Mouse (Mus musculus) heart, embryonic 14.5 days (tissue): ENCODE measurements around the gene Enah. TPM values are rescaled to one million over a fixed set of nuclear protein-coding genes. Genes with fewer than 3 reads are reported as not detected.
A peak's percentile ranks its signal among the peaks of the same experiment; 100 is the strongest.

Experiments used
- ATAC-seq: fragments of 200-750 bp; cut with Nextera tagmentation; 2 replicates; pipeline ENCODE4 v1.8.0; 2017; ENCODE audit warnings: low read depth, moderate TSS enrichment; ENCODE audit not compliant: insufficient number of reproducible peaks, insufficient read depth, low FRiP score
- H3K27ac ChIP-seq, 2 experiments: fragments of 200-500 bp in 1 of 2; fragments of 300-500 bp in 1 of 2; sonication (generic) in 1 of 2; replicated peaks in 1 of 2; 2 replicates each; pipeline ENCODE4 v1.5.1; 2012 to 2014; ENCODE audit warnings: low read depth in 2 of 2, low read length in 2 of 2, control low read depth in 1 of 2, mild to moderate bottlenecking in 1 of 2, mixed read lengths in 1 of 2; ENCODE audit not compliant: control insufficient read depth in 1 of 2, insufficient read depth in 1 of 2
- H3K27me3 ChIP-seq: fragments of 300-500 bp; sonication (generic); 2 replicates; pipeline ENCODE4 v1.6.1; 2014; ENCODE audit warnings: mild to moderate bottlenecking, low read length, control low read depth; ENCODE audit not compliant: control insufficient read depth, insufficient read depth
- H3K36me3 ChIP-seq: fragments of 300-500 bp; sonication (generic); 2 replicates; pipeline ENCODE4 v1.6.1; 2014; ENCODE audit warnings: mild to moderate bottlenecking, control low read depth, low read length, mixed read lengths; ENCODE audit not compliant: control insufficient read depth, insufficient read depth
- H3K4me1 ChIP-seq, 2 experiments: fragments of 200-500 bp in 1 of 2; fragments of 300-500 bp in 1 of 2; sonication (generic) in 1 of 2; 2 replicates each; pipeline ENCODE4 v1.6.1; 2012 to 2014; ENCODE audit warnings: low read length in 2 of 2, control low read depth in 1 of 2, mixed read lengths in 1 of 2; ENCODE audit not compliant: control insufficient read depth in 2 of 2, insufficient read depth in 2 of 2
- H3K4me2 ChIP-seq: fragments of 300-500 bp; sonication (generic); 2 replicates; pipeline ENCODE4 v1.6.1; 2014; ENCODE audit warnings: mild to moderate bottlenecking, low read length
- H3K4me3 ChIP-seq, 2 experiments: fragments of 200-500 bp in 1 of 2; fragments of 300-500 bp in 1 of 2; sonication (generic) in 1 of 2; 2 replicates each; pipeline ENCODE4 v1.5.1; 2012 to 2014; ENCODE audit warnings: low read length in 2 of 2, mild to moderate bottlenecking in 2 of 2, control low read depth in 1 of 2, low read depth in 1 of 2, moderate library complexity in 1 of 2; ENCODE audit not compliant: control insufficient read depth in 1 of 2, insufficient read depth in 1 of 2
- H3K9ac ChIP-seq: fragments of 300-500 bp; sonication (generic); 2 replicates; pipeline ENCODE4 v1.6.1; 2014; ENCODE audit warnings: mild to moderate bottlenecking, low read length
- H3K9me3 ChIP-seq: fragments of 300-500 bp; sonication (generic); 2 replicates; pipeline ENCODE4 v1.6.1; 2016; ENCODE audit warnings: low read length, control low read depth; ENCODE audit not compliant: control insufficient read depth
- WGBS: fragments of 180-500 bp; shearing (Covaris S2); extraction: QIAGEN DNeasy Blood & Tissue Kit; methylation state at CpG from one replicate; pipeline ENCODE4 v1.1.7; 2014; 5-methylcytosine and 5-hydroxymethylcytosine counted together
- polyA plus RNA-seq: library from polyadenylated mRNA; unstranded; fragments of >200 nt; fragmentation: Nextera tagmentation; extraction: Ambion mirVana; gene quantifications from 2 replicates; pipeline ENCODE4 v1.2.1, GENCODE M21; 2014

The Enah gene
- polyA plus RNA-seq, 1 experiment from 2014 or later, result 26.1 TPM

GRCm38 (mm10) chr1:181980017-181980719 lies 39.6 kb downstream of the Enah start:
- no peak for ATAC-seq

GRCm38 (mm10) chr1:181975510-181975909 lies 44.3 kb downstream of the Enah start:
- H3K9me3 ChIP-seq, result no peaks in the 10 kb centered on the region
- WGBS, result 23% methylated on average over 3 of the region's 3 CpGs
- H3K36me3 ChIP-seq, result no peaks in the 10 kb centered on the region
- peak overlapping the region; percentile 31; the same call in 1 of the 2 replicates for H3K9ac ChIP-seq
- H3K4me1 ChIP-seq, result peaks cover 16 to 55% of the 10 kb centered on the region in 2 experiments
- ATAC-seq, result peak; percentile 71
- H3K27me3 ChIP-seq, result no peaks in the 10 kb centered on the region
- H3K27ac ChIP-seq, result peak overlapping the region; percentile 86 to 94
- no peak overlapping the region for H3K4me3 ChIP-seq
- H3K4me2 ChIP-seq, result peak overlapping the region; percentile 42

More at GRCm38 (mm10) chr1:181980017-181980719, 39.6 kb downstream of the Enah start:
- H3K9ac ChIP-seq, result no peak overlapping the region
- H3K27ac ChIP-seq, result no peak overlapping the region
- WGBS, result 77% methylated on average over 14 of the region's 14 CpGs
- no peak overlapping the region for H3K4me3 ChIP-seq
- no peak overlapping the region for H3K4me2 ChIP-seq
- no peaks in the 10 kb centered on the region for H3K9me3 ChIP-seq
- H3K4me1 ChIP-seq, result peaks cover 8 to 26% of the 10 kb centered on the region in 2 experiments
- no peaks in the 10 kb centered on the region for H3K27me3 ChIP-seq
- peaks cover 5% of the 10 kb centered on the region; the same call in 1 of the 2 replicates for H3K36me3 ChIP-seq

- no peak for ATAC-seq
- H3K27me3 ChIP-seq, result no peaks in the 10 kb centered on the region
- peaks cover 14 to 55% of the 10 kb centered on the region in 2 experiments for H3K4me1 ChIP-seq
- H3K27ac ChIP-seq, result peak overlapping the region; percentile 86 to 94; a peak in 3 of 4 replicates
- H3K9ac ChIP-seq, result peak overlapping the region; percentile 23; the same call in 1 of the 2 replicates
- H3K9me3 ChIP-seq, result no peaks in the 10 kb centered on the region
- H3K4me2 ChIP-seq, result peak overlapping the region; percentile 42
- H3K4me3 ChIP-seq, result no peak overlapping the region
- no peaks in the 10 kb centered on the region for H3K36me3 ChIP-seq
These were observed 44.9 kb downstream of the Enah start for GRCm38 (mm10) chr1:181974897-181975296.

- no peak for ATAC-seq
- H3K36me3 ChIP-seq, result peaks cover 8% of the 10 kb centered on the region
- no peak overlapping the region for H3K27ac ChIP-seq
- peaks cover 0 to 14% of the 10 kb centered on the region in 2 experiments; a peak in 1 of 4 replicates for H3K4me1 ChIP-seq
- 89% methylated on average over 1 of the region's 1 CpGs for WGBS
- no peak overlapping the region for H3K4me2 ChIP-seq
- H3K4me3 ChIP-seq, result no peak overlapping the region
- H3K27me3 ChIP-seq, result no peaks in the 10 kb centered on the region
- H3K9me3 ChIP-seq, result no peaks in the 10 kb centered on the region
- H3K9ac ChIP-seq, result no peak overlapping the region
These were observed 54.5 kb downstream of the Enah start for GRCm38 (mm10) chr1:181965277-181965676.

- Histone ChIP-seq H3K4me3 (no peak overlapping the region), H3K4me1 (peaks cover 0 to 14% of the 10 kb centered on the region in 2 experiments; a peak in 1 of 4 replicates), H3K27ac (no peak overlapping the region), H3K9ac (no peak overlapping the region), H3K36me3 (peaks cover 13% of the 10 kb centered on the region), H3K27me3 (no peaks in the 10 kb centered on the region), H3K9me3 (no peaks in the 10 kb centered on the region), H3K4me2 (no peak overlapping the region)
- no peak for ATAC-seq
- WGBS, result 76% methylated on average over 3 of the region's 3 CpGs
These were observed 56.0 kb downstream of the Enah start for GRCm38 (mm10) chr1:181963827-181964226.

GRCm38 (mm10) chr1:181963351-181963750 lies 56.4 kb downstream of the Enah start:
- Histone ChIP-seq H3K9ac (no peak overlapping the region), H3K4me3 (no peak overlapping the region), H3K27me3 (no peaks in the 10 kb centered on the region), H3K27ac (no peak overlapping the region), H3K4me2 (no peak overlapping the region), H3K4me1 (peaks cover 0 to 14% of the 10 kb centered on the region in 2 experiments; a peak in 1 of 4 replicates), H3K36me3 (peaks cover 13% of the 10 kb centered on the region), H3K9me3 (no peaks in the 10 kb centered on the region)
- WGBS, result 93% methylated on average over 4 of the region's 4 CpGs
- ATAC-seq, result no peak

- Histone ChIP-seq H3K9me3 (no peaks in the 10 kb centered on the region), H3K4me1 (no peaks in the 10 kb centered on the region), H3K27ac (no peak overlapping the region), H3K4me3 (no peak overlapping the region), H3K36me3 (peaks cover 37% of the 10 kb centered on the region), H3K27me3 (no peaks in the 10 kb centered on the region), H3K4me2 (no peak overlapping the region), H3K9ac (no peak overlapping the region)
- no peak for ATAC-seq
- 82% methylated on average over 3 of the region's 3 CpGs for WGBS
These were observed 59.4 kb downstream of the Enah start for GRCm38 (mm10) chr1:181960383-181960782.
